ENCODE assay signal across 18 mouse cellular contexts in genomic region chr3:86847536-86847935, GRCm38 (mm10).
"Had no signal": no experiment of that assay in that cellular context is flagged by ENCODE, and none has a peak within 500 bp of the region (broad histone marks: within the 10 kb centered on the region; RNA-seq: fewer than 3 reads in every experiment).

No protein-coding gene starts in this region.

- H3K9ac ChIP-seq: kidney, embryonic 15.5 days; limb, embryonic 12.5 days; liver, embryonic 13.5 days; liver, postnatal 0 days; lung, embryonic 15.5 days; midbrain, embryonic 13.5 days; neural tube, embryonic 15.5 days had no signal

- H3K27ac ChIP-seq: kidney, embryonic 15.5 days; limb, embryonic 12.5 days; liver, embryonic 13.5 days; lung, embryonic 15.5 days; macrophage; midbrain, embryonic 13.5 days; neural tube, embryonic 15.5 days; stomach, postnatal 0 days had no signal

- H3K9me3 ChIP-seq: kidney, embryonic 15.5 days; limb, embryonic 12.5 days; liver, embryonic 13.5 days; lung, embryonic 15.5 days; midbrain, embryonic 13.5 days; neural tube, embryonic 15.5 days had no signal

- H3K4me1 ChIP-seq: liver, embryonic 13.5 days had no signal

- H3K36me3 ChIP-seq: kidney, embryonic 15.5 days; limb, embryonic 12.5 days; liver, embryonic 13.5 days; lung, embryonic 15.5 days; midbrain, embryonic 13.5 days; neural tube, embryonic 15.5 days had no signal

- DNase-seq: kidney, adult 2 months; kidney, postnatal 14 days; layer of hippocampus, postnatal 36 days; liver; liver, embryonic 13.5 days; liver, postnatal 0 days; lung, postnatal 14 days; thymus, adult 18-20 months; thymus, postnatal 14 days had no signal

- H3K27me3 ChIP-seq: kidney, embryonic 15.5 days; limb, embryonic 12.5 days; liver, embryonic 13.5 days; lung, embryonic 15.5 days; midbrain, embryonic 13.5 days; neural tube, embryonic 15.5 days had no signal

- H3K4me3 ChIP-seq: kidney, embryonic 15.5 days; limb, embryonic 12.5 days; liver, embryonic 13.5 days; lung, embryonic 15.5 days; megakaryocyte, embryonic 14.5 days; midbrain, embryonic 13.5 days; myocyte; neural tube, embryonic 15.5 days had no signal
